ENCODE assay signal across 20 mouse cellular contexts in the genomic region with DNA sequence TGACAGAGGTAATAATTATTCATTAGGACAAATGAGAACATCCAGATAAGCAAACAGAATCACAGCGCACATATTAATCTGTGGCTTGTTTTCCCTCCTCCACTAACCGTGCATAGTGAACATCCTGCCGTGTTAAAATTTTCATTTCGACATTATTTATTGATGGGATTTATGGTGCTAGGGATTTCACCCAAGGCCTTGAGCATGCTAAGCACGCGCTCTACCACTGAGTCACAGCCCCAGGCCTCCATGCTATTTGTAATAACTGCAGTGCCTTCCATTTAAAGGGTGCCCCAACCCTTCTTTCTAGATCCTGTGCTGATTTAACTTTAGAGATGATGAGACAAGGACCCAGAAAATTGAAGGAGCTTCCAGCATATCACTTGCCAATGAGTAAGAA. TPM values are rescaled to one million over a fixed set of nuclear protein-coding genes. Genes with fewer than 3 reads are reported as not detected.
"Had no signal": no experiment of that assay in that cellular context is flagged by ENCODE, and none has a peak within 500 bp of the region (broad histone marks: within the 10 kb centered on the region; RNA-seq: fewer than 3 reads in every experiment).

No protein-coding gene starts in this region.

- H3K27ac ChIP-seq: liver, embryonic 13.5 days; liver, embryonic 15.5 days; lung, embryonic 15.5 days; macrophage; stomach, embryonic 15.5 days; stomach, postnatal 0 days had no signal

- H3K9me3 ChIP-seq: liver, embryonic 13.5 days; liver, embryonic 15.5 days; lung, embryonic 15.5 days; stomach, embryonic 15.5 days had no signal

- ATAC-seq: liver, postnatal 0 days; lung, postnatal 0 days had no signal

- H3K4me2 ChIP-seq: liver, embryonic 13.5 days; liver, embryonic 15.5 days; lung, embryonic 15.5 days; midbrain, embryonic 11.5 days; stomach, embryonic 15.5 days had no signal

- H3K27me3 ChIP-seq: liver, embryonic 15.5 days; lung, embryonic 15.5 days; stomach, embryonic 15.5 days had no signal

- H3K9ac ChIP-seq: liver, embryonic 13.5 days; liver, embryonic 15.5 days; liver, postnatal 0 days; lung, embryonic 15.5 days; stomach, embryonic 15.5 days had no signal

- H3K36me3 ChIP-seq: liver, embryonic 13.5 days; liver, embryonic 15.5 days; lung, embryonic 15.5 days; stomach, embryonic 15.5 days had no signal

- H3K4me3 ChIP-seq: liver, embryonic 13.5 days; liver, embryonic 15.5 days; lung, embryonic 15.5 days; megakaryocyte, embryonic 14.5 days; stomach, embryonic 15.5 days had no signal

- H3K4me1 ChIP-seq: liver, embryonic 13.5 days; liver, embryonic 15.5 days; megakaryocyte, embryonic 14.5 days; stomach, embryonic 15.5 days had no signal

- DNase-seq: liver, embryonic 13.5 days; liver, postnatal 0 days; lung, adult 2 months; lung, postnatal 14 days; lung, postnatal 36 days; right cerebral cortex, postnatal 14 days; thymus, adult 2 months; thymus, postnatal 25 days; thymus, postnatal 4 days had no signal

RNA-seq across cellular contexts. Expression of a gene that starts 36.2 kb away (rescaled TPM):
- total RNA-seq: megakaryocyte progenitor cell, adult 5-6 weeks; monocyte, adult 5-6 weeks; neutrophil, adult 5-6 weeks had no signal
- polyA plus RNA-seq: macrophage had no signal
